Mouse (Mus musculus) stomach, postnatal 0 days (tissue): ENCODE measurements around the gene Cdkl5.

Experiments
- CTCF ChIP-seq: IDR thresholded peaks from 2 replicates; pipeline ENCODE4 v1.5.1; 2016; ENCODE audit warnings: antibody characterized with exemption, low read depth, mild to moderate bottlenecking, moderate library complexity
- EP300 ChIP-seq: optimal IDR thresholded peaks from 2 replicates; pipeline ENCODE3; 2016; ENCODE audit warnings: antibody characterized with exemption

DNA sequence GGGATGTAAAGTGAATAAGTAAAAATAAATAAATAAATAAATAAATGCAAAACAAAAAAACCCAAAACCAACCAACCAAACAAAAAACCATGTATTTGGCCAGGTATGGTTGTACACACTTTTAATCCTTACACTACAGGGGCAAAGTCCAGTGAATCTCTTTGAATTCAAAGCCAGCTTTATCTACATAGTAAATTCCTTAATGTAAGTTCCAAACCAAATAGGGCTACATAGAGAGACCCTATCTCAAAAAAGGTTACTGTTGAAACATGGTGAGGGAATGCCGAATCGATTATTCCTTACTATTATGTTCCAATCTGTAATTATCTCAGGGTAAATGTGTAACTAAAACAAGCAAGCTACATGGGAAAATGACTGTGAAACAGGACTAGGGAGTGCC, 93.4 kb downstream of the Cdkl5 start:
- TF ChIP-seq CTCF (no peak), EP300 (no peak)
